Mouse (Mus musculus) spleen, embryonic (tissue): ENCODE data around the gene Rln3.

ENCODE experiments used
- CTCF ChIA-PET: fragments of 350-600 bp; sonication (Branson Sonifier 250); formaldehyde crosslinking; loops from one replicate; lab custom pipeline; 2022; lab: Charles Lee

Gene Rln3

DNA sequence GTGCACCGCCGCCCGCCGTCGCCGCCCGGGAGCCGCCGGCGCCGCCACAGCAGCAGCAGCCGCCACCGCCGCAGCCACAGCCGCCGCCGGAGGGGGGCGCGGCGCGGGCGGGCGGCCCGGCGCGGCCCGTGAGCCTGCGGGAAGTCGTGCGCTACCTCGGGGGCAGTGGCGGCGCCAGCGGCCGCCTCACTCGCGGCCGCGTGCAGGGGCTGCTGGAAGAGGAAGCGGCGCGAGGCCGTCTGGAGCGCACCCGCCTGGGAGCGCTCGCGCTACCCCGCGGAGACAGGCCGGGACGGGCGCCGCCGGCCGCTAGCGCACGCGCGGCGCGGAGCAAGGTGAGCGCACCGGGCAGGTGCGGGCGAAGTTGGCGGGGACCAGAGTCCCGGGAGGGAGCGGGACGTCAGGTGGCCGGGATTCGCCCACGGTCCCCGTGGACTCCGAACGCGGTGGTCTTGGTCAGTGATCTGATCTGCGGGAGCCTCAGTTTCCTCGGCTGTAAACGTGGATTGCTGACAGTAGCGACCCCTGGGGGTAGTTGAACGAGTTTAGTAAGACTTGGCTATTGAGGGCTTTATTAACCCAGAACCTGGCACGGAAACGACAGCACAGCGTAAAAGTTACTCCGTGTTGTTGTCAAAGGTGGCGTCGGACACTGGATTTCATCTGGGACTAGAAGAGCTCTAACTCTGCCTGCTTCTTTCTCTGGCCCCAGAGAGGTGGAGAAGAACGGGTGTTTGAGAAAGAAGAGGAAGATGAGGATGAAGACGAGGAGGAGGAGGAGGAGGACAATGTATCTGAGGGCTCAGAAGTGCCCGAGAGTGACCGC is 46.4 kb downstream of the Rln3 start:
- CTCF ChIA-PET: interaction anchor here (0.7 kb wide), 1 partner anchor 240 kb away, joined by 10 read pairs; no protein-coding TSS in a partner anchor

- CTCF ChIA-PET: interaction anchor here (0.7 kb wide), 1 partner anchor 241 kb away, joined by 10 read pairs; no protein-coding TSS in a partner anchor
These were observed 47.2 kb downstream of the Rln3 start, which contains the start of gene Samd1 for GRCm38 (mm10) chr8:83997511-83998141. TSS of gene Samd1 (plus strand) at chr8:83997672.

DNA sequence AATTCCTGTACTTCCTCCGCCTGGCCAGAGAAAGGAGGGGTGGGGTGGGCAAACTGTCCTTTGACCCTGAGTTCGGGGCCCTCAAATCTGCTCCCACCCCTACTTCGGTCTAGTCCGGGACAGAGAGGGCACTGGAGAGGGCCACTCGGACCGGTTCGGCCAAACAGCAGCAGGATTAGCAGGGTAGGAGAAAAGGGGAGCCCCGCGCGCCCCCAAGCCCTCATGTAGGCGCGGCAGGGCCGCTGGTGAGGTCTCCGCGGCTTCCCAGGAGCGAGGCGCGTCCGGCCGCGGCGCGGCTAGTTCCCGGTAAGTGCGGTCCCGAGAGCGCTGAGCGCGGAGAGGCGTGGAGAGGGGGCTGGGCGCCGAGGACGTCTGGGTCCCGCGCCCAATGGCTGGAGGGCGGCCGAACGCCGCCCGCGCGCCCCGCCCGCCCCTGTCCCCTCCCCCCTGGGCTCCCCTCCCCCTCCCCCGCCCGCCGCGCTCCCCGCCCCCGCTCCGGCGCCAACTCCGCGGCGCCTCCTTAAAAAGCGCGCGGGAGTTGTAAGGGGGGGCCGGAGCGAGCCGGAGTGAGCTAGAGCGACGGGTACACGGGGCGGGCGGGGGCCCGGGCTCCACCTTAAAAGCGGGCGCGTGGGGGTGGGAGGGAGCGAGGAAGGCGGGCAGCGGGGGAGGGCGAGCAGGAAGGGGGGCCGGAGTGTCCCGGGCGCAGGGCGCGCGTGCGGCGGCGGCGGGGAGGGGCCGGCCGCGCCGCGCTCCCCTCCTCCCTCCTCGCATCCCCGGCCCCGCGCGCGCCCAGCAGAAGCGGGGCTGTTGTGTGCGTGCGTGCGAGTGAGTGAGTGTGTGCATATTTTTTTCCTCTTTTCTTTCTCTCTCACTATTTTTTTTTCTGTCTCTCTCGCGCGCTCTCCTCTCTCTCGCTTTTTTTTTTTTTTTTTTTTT is 48.0 kb downstream of the Rln3 start:
- CTCF ChIA-PET: no interaction called here

- CTCF ChIA-PET: no interaction called here
These were observed 48.8 kb downstream of the Rln3 start for GRCm38 (mm10) chr8:83995973-83996372.

- CTCF ChIA-PET: no interaction called here
These were observed 50.8 kb downstream of the Rln3 start for GRCm38 (mm10) chr8:83994030-83994429.
